Mouse (Mus musculus) kidney, postnatal 4 days (tissue): Measurements from ENCODE around the gene 4930442H23Rik.
"Not testable (repeated sequence)": the region's sequence is repeated elsewhere in the genome, so short reads cannot be mapped to it uniquely, and the experiment has no call there.

Source experiments
- DNase-seq, 2 experiments: peaks; one replicate each; pipeline ENCODE4 v3.0.0; 2021; ENCODE audit warnings: mixed read lengths in 2 of 2

The 4930442H23Rik gene

GRCm38 (mm10) chr10:81183805-81184204 lies at the start of gene 4930442H23Rik:
Gene 4930442H23Rik (minus strand): TSS chr10:81183849.
- no peak for DNase-seq

- no peak for DNase-seq
Measured at GRCm38 (mm10) chr10:81233226-81233585, 49.6 kb upstream of the 4930442H23Rik start.

- DNase-seq, result peak; percentile 95 to 97
Measured at GRCm38 (mm10) chr10:81232580-81233225, 49.1 kb upstream of the 4930442H23Rik start, which contains the start of gene Zfr2. Gene Zfr2 (plus strand): TSS chr10:81233155.

GRCm38 (mm10) chr10:81231436-81231835 lies 47.8 kb upstream of the 4930442H23Rik start:
- DNase-seq, result no peak

GRCm38 (mm10) chr10:81230438-81231332 lies 47.0 kb upstream of the 4930442H23Rik start, which contains the start of gene Atcay:
Gene Atcay (minus strand): TSS chr10:81230833.
- peak; percentile 57 to 61 for DNase-seq

GRCm38 (mm10) chr10:81229735-81230437 lies 46.2 kb upstream of the 4930442H23Rik start:
- DNase-seq, result no peak

- DNase-seq, result not testable (repeated sequence)
Measured at GRCm38 (mm10) chr10:81223731-81224130, 40.1 kb upstream of the 4930442H23Rik start.

GRCm38 (mm10) chr10:81221402-81222015 lies 37.9 kb upstream of the 4930442H23Rik start:
- DNase-seq, result no peak

GRCm38 (mm10) chr10:81217964-81218363 lies 34.3 kb upstream of the 4930442H23Rik start:
- DNase-seq, result peak; percentile 82 to 84

GRCm38 (mm10) chr10:81217267-81217666 lies 33.6 kb upstream of the 4930442H23Rik start:
- DNase-seq, result peak; percentile 35 to 41

GRCm38 (mm10) chr10:81216810-81217209 lies 33.2 kb upstream of the 4930442H23Rik start:
- DNase-seq, result no peak

GRCm38 (mm10) chr10:81216260-81216659 lies 32.6 kb upstream of the 4930442H23Rik start:
- no peak for DNase-seq

GRCm38 (mm10) chr10:81210154-81210553 lies 26.5 kb upstream of the 4930442H23Rik start:
- no peak for DNase-seq

- DNase-seq, result no peak
Measured at GRCm38 (mm10) chr10:81204137-81204536, 20.5 kb upstream of the 4930442H23Rik start.

GRCm38 (mm10) chr10:81202978-81203720 lies 19.5 kb upstream of the 4930442H23Rik start:
- DNase-seq, result no peak

GRCm38 (mm10) chr10:81201807-81202758 lies 18.4 kb upstream of the 4930442H23Rik start, which contains the start of gene Nmrk2:
Gene Nmrk2 (minus strand): TSS chr10:81202051.
- DNase-seq, result no peak

- DNase-seq, result no peak
Measured at GRCm38 (mm10) chr10:81200605-81201287, 17.1 kb upstream of the 4930442H23Rik start.

- no peak for DNase-seq
Measured at GRCm38 (mm10) chr10:81200141-81200540, 16.5 kb upstream of the 4930442H23Rik start.

- DNase-seq, result no peak
Measured at GRCm38 (mm10) chr10:81198990-81199389, 15.3 kb upstream of the 4930442H23Rik start.

- DNase-seq, result peak; percentile 68 to 74
Measured at GRCm38 (mm10) chr10:81198230-81198629, 14.6 kb upstream of the 4930442H23Rik start.
